Mouse (Mus musculus) myocyte (in vitro differentiated cells): ENCODE results near the gene Synpo2.

Experiments
- CEBPB ChIP-seq: IDR thresholded peaks from 2 replicates; pipeline ENCODE4 v1.6.1; 2011; ENCODE audit warnings: mild to moderate bottlenecking, moderate library complexity; ENCODE audit not compliant: poor library complexity, insufficient read depth, severe bottlenecking
- POLR2A ChIP-seq: IDR thresholded peaks from one replicate; pipeline ENCODE4 v1.6.1; 2011; ENCODE audit warnings: low read depth, mild to moderate bottlenecking, control low read depth, moderate library complexity; ENCODE audit not compliant: insufficient read length
- TCF12 ChIP-seq: IDR thresholded peaks from one replicate; pipeline ENCODE4 v1.6.1; 2011; ENCODE audit warnings: mild to moderate bottlenecking, control low read depth; ENCODE audit not compliant: poor library complexity, insufficient read depth, severe bottlenecking
- USF1 ChIP-seq: IDR thresholded peaks from one replicate; pipeline ENCODE4 v1.6.1; 2011; ENCODE audit warnings: low read depth, mild to moderate bottlenecking, control low read depth, moderate library complexity

DNA sequence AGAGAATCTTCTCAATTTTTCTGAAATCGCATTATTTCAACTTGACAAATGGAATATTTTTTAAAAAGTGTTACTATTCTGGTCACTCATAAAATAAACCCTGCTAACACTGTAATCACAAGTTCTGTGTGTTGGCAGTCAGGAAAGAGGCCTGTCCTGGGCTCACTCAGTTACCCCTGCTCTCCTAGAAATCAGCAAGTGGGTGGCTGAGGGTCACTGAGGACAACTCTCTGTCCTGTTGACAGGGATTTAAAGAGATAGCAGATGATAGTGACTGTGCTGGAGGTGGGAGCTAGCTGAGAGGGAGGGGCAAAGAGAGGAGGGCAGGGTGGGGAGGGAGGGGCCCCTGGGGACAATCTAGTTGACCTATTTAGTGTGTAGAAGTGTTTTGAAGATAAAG is 165.0 kb downstream of the Synpo2 start:
- TF ChIP-seq USF1: no peak
- TF ChIP-seq POLR2A: no peak
- no peak for TF ChIP-seq CEBPB
- no peak for TF ChIP-seq TCF12
